14 mouse cellular contexts compared by ENCODE assay signal in genomic region chr10:41016547-41016946, GRCm38 (mm10). TPM values are rescaled to one million over a fixed set of nuclear protein-coding genes. Genes with fewer than 3 reads are reported as not detected.
"Had no signal": no experiment of that assay in that cellular context is flagged by ENCODE, and none has a peak within 500 bp of the region (broad histone marks: within the 10 kb centered on the region; RNA-seq: fewer than 3 reads in every experiment).

No protein-coding gene starts in this region.

- DNase-seq: kidney, adult 18-20 months; kidney, postnatal 14 days; lung, adult 18-20 months; thymus, postnatal 4 days had no signal

- H3K27ac ChIP-seq: liver, embryonic 14.5 days; stomach, postnatal 0 days had no signal

- H3K9ac ChIP-seq: liver, embryonic 14.5 days had no signal

- H3K4me3 ChIP-seq: myocyte had no signal

RNA-seq across cellular contexts. Expression of gene Gpr6, which starts 55.5 kb away (rescaled TPM):
- total RNA-seq: liver, adult 2 months; megakaryocyte-erythroid progenitor cell, adult 5-6 weeks; neutrophil, adult 5-6 weeks had no signal
- polyA plus RNA-seq: kidney, embryonic 14.5 days; limb, embryonic 11.5 days; liver, adult 2 months; liver, embryonic 14.5 days; lung, embryonic 16.5 days; myocyte; neural tube, embryonic 11.5 days had no signal
